Mouse (Mus musculus) thymus, adult 2 months (tissue): ENCODE results near the gene Pah.

Experiments
- CTCF ChIP-seq: fragments of 200-500 bp; IDR thresholded peaks from 2 replicates; pipeline ENCODE4 v1.5.1; 2012; ENCODE audit warnings: mild to moderate bottlenecking, control low read depth, low read length, moderate library complexity, borderline replicate concordance; ENCODE audit not compliant: control insufficient read depth, poor library complexity, insufficient read depth; ENCODE audit errors: extremely low read depth
- POLR2A ChIP-seq: fragments of 200-500 bp; IDR thresholded peaks from 2 replicates; pipeline ENCODE4 v1.6.1; 2012; ENCODE audit warnings: mild to moderate bottlenecking, low read length, control low read depth, moderate library complexity; ENCODE audit not compliant: control insufficient read depth, poor library complexity, insufficient read depth; ENCODE audit errors: extremely low read depth

DNA sequence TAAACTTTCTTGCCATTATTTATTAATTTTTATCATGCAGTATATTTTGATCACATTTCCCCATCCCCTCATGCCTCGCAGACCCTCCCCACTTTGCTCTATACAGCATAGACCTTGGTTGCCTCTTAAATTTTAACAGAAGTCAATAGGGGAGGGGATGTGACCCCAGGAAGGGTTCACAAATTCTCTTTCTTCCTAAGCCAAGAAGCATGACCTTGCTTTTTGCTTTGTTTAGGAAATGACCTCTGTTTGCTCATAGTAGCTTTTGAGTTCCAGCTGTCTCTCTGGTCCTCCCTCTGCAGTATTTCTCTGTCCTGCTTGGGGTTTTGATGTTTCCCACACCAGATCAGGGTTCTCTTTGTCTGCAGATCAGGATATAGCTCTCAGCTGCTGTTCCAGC is 12.6 kb downstream of the Pah start:
- TF ChIP-seq CTCF = no peak
- TF ChIP-seq POLR2A = no peak
